13 mouse cellular contexts compared by ENCODE assay signal in the genomic region with DNA sequence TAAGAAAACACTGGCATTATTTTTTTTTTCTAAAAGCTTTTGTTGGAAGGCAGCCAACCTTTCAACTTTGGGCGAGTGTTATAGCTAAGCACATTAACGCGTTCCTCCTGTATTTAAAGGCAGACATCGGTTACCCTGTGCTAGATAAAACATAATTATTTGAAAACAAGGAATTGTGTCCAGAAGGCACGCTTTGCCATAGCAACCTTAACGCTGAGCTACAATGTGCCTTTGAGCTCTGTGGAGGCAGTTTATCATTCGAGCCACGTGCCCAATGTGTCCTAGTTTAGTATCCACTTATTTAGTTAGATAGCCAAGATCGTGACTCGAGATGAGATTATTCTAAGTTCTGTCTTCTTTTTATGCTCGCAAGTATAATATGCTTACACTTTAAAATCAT.
DNase-seq lines count a peak whose midpoint lies in the region; ATAC-seq and TF ChIP-seq lines count a peak whose summit lies in the region.
"Had no signal": no experiment of that assay in that cellular context is flagged by ENCODE, and none has a peak within 500 bp of the region (broad histone marks: within the 10 kb centered on the region; RNA-seq: fewer than 3 reads in every experiment).

No protein-coding gene starts in this region.

- peak; percentile 45; the same call in 1 of the 2 replicates for ATAC-seq in neural tube, embryonic 11.5 days (ENCODE audit: insufficient read depth, low FRiP score, low TSS enrichment)
- peak; percentile 69 for ATAC-seq in hindbrain, postnatal 0 days
- no peak for ATAC-seq in neural tube, embryonic 15.5 days (ENCODE audit: low FRiP score)
- ATAC-seq in megakaryocyte progenitor cell, adult 5-6 weeks (replicated peaks; ENCODE audit: poor library complexity), result no peak
- ATAC-seq: lung, postnatal 0 days had no signal

- no peaks in the 10 kb centered on the region for H3K9me3 ChIP-seq in neural tube, embryonic 11.5 days (ENCODE audit: control insufficient read depth, low read length)
- H3K9me3 ChIP-seq in hindbrain, postnatal 0 days (ENCODE audit: low read length), result no peaks in the 10 kb centered on the region
- H3K9me3 ChIP-seq in neural tube, embryonic 15.5 days (replicated peaks), result no peaks in the 10 kb centered on the region
- H3K9me3 ChIP-seq: heart, embryonic 12.5 days had no signal

- H3K36me3 ChIP-seq in neural tube, embryonic 11.5 days (ENCODE audit: control insufficient read depth, insufficient read depth, low read length), result no peaks in the 10 kb centered on the region
- H3K36me3 ChIP-seq in hindbrain, postnatal 0 days (ENCODE audit: insufficient read depth, low read length), result no peaks in the 10 kb centered on the region
- H3K36me3 ChIP-seq in neural tube, embryonic 15.5 days, result no peaks in the 10 kb centered on the region
- H3K36me3 ChIP-seq: heart, embryonic 12.5 days had no signal

- peak; percentile 3 for DNase-seq in adrenal gland, adult 2 months
- no peak for DNase-seq in adrenal gland, postnatal 10 days
- peak; percentile 40 for DNase-seq in neural tube, embryonic 11.5 days (ENCODE audit: low spot score)
- no peak for DNase-seq in neural tube, embryonic 10.5 days (ENCODE audit: extremely low spot score, low spot score)
- DNase-seq in hindbrain, postnatal 0 days (ENCODE audit: low spot score), result peak; percentile 77
- DNase-seq in T-cell, adult 2 months (ENCODE audit: low spot score), result no peak
- DNase-seq: adrenal gland, adult 8-10 months; kidney, postnatal 36 days had no signal

- H3K4me2 ChIP-seq in neural tube, embryonic 11.5 days (ENCODE audit: low read depth), result no peak overlapping the region
- H3K4me2 ChIP-seq in hindbrain, postnatal 0 days (ENCODE audit: low read depth, low read length), result peak overlapping the region; percentile 16; the same call in 1 of the 2 replicates
- H3K4me2 ChIP-seq in neural tube, embryonic 15.5 days, result peak overlapping the region; percentile 21; the same call in 1 of the 2 replicates
- H3K4me2 ChIP-seq: heart, embryonic 12.5 days had no signal

- H3K27me3 ChIP-seq in neural tube, embryonic 11.5 days (ENCODE audit: control insufficient read depth, insufficient read depth, low read length), result 0 out of 2 replicates have a peak, but pooled peaks cover 2% of the 10 kb centered on the region
- no peaks in the 10 kb centered on the region for H3K27me3 ChIP-seq in hindbrain, postnatal 0 days (ENCODE audit: insufficient read depth, low read length)
- no peaks in the 10 kb centered on the region for H3K27me3 ChIP-seq in neural tube, embryonic 15.5 days (replicated peaks)
- H3K27me3 ChIP-seq: heart, embryonic 12.5 days had no signal

- H3K9ac ChIP-seq in neural tube, embryonic 11.5 days (ENCODE audit: low read length), result no peak overlapping the region
- H3K9ac ChIP-seq in hindbrain, postnatal 0 days (replicated peaks; ENCODE audit: low read length), result no peak overlapping the region
- no peak overlapping the region for H3K9ac ChIP-seq in neural tube, embryonic 15.5 days (replicated peaks)
- H3K9ac ChIP-seq: heart, embryonic 12.5 days had no signal

- H3K4me3 ChIP-seq in neural tube, embryonic 11.5 days (ENCODE audit: low read depth, low read length), result no peak overlapping the region
- H3K4me3 ChIP-seq in hindbrain, postnatal 0 days (ENCODE audit: low read length), result no peak overlapping the region
- no peak overlapping the region for H3K4me3 ChIP-seq in neural tube, embryonic 15.5 days (replicated peaks)
- H3K4me3 ChIP-seq: erythroblast, embryonic 14.5 days; heart, embryonic 12.5 days had no signal

- H3K4me1 ChIP-seq in neural tube, embryonic 11.5 days (ENCODE audit: control insufficient read depth, insufficient read depth, low read length), result 0 out of 2 replicates have a peak, but pooled peaks cover 4% of the 10 kb centered on the region
- peaks cover 7% of the 10 kb centered on the region; the same call in 1 of the 2 replicates for H3K4me1 ChIP-seq in hindbrain, postnatal 0 days (ENCODE audit: insufficient read depth, low read length)
- peaks cover 27% of the 10 kb centered on the region for H3K4me1 ChIP-seq in neural tube, embryonic 15.5 days
- H3K4me1 ChIP-seq: heart, embryonic 12.5 days had no signal

- WGBS in neural tube, embryonic 11.5 days, result 50% methylated on average over 11 of the region's 11 CpGs
- WGBS in hindbrain, postnatal 0 days, result 15% methylated on average over 11 of the region's 11 CpGs
- WGBS in neural tube, embryonic 15.5 days, result 17% methylated on average over 11 of the region's 11 CpGs

- no peak overlapping the region for H3K27ac ChIP-seq in neural tube, embryonic 11.5 days (ENCODE audit: low read depth, low read length)
- no peak overlapping the region for H3K27ac ChIP-seq in hindbrain, postnatal 0 days
- H3K27ac ChIP-seq in neural tube, embryonic 15.5 days (replicated peaks), result no peak overlapping the region

- no peak for TF ChIP-seq CTCF in hindbrain, postnatal 0 days (IDR thresholded peaks at IDR 0.05; ENCODE audit: low read depth)

Comparison
In these comparisons a context has a peak if more than half of its experiments do, and no peak if none do; other contexts are left out.
1. DNase-seq: peak in adrenal gland, adult 2 months (single experiment), neural tube, embryonic 11.5 days (single experiment) and hindbrain, postnatal 0 days (single experiment); none in adrenal gland, postnatal 10 days (single experiment), neural tube, embryonic 10.5 days (single experiment) and T-cell, adult 2 months (single experiment).
2. ATAC-seq: peak in neural tube, embryonic 11.5 days (single experiment) and hindbrain, postnatal 0 days (single experiment); none in neural tube, embryonic 15.5 days (single experiment) and megakaryocyte progenitor cell, adult 5-6 weeks (single experiment).